Mouse (Mus musculus) forebrain, postnatal 0 days (tissue): ENCODE data around the gene Dnm3. TPM values are rescaled to one million over a fixed set of nuclear protein-coding genes. Genes with fewer than 3 reads are reported as not detected.

Experiments used
- ATAC-seq: fragments of 200-750 bp; cut with Nextera tagmentation; 2 replicates; pipeline ENCODE4 v1.8.0; 2017; ENCODE audit warnings: mild to moderate bottlenecking, moderate library complexity
- DNase-seq: peaks from one replicate; pipeline ENCODE4 v3.0.0-alpha.2; 2015
- H3K27ac ChIP-seq: fragments of 300-500 bp; sonication (generic); 2 replicates; pipeline ENCODE4 v1.5.1; 2014; ENCODE audit warnings: low read depth, mild to moderate bottlenecking, antibody characterized with exemption, low read length, moderate library complexity, mixed read lengths
- H3K27me3 ChIP-seq: fragments of 300-500 bp; sonication (generic); 2 replicates; pipeline ENCODE4 v1.6.1; 2014; ENCODE audit warnings: mild to moderate bottlenecking, low read length, mixed read lengths; ENCODE audit not compliant: insufficient read depth
- H3K36me3 ChIP-seq: fragments of 300-500 bp; sonication (generic); 2 replicates; pipeline ENCODE4 v1.6.1; 2014; ENCODE audit warnings: mild to moderate bottlenecking, moderate library complexity; ENCODE audit not compliant: insufficient read depth
- H3K4me1 ChIP-seq: fragments of 300-500 bp; sonication (generic); 2 replicates; pipeline ENCODE4 v1.6.1; 2014; ENCODE audit warnings: antibody characterized with exemption; ENCODE audit not compliant: insufficient read depth
- H3K4me2 ChIP-seq: fragments of 300-500 bp; sonication (generic); 2 replicates; pipeline ENCODE4 v1.6.1; 2014; ENCODE audit warnings: low read depth, mild to moderate bottlenecking, moderate library complexity
- H3K4me3 ChIP-seq: fragments of 300-500 bp; sonication (generic); 2 replicates; pipeline ENCODE4 v1.5.1; 2014; ENCODE audit warnings: low read depth, low read length, mixed read lengths
- H3K9ac ChIP-seq: fragments of 300-500 bp; sonication (generic); 2 replicates; pipeline ENCODE4 v1.6.1; 2014; ENCODE audit warnings: mild to moderate bottlenecking
- H3K9me3 ChIP-seq: fragments of 300-500 bp; sonication (generic); 2 replicates; pipeline ENCODE4 v1.6.1; 2016; ENCODE audit warnings: low read length
- CTCF ChIP-seq: sonication (generic); IDR thresholded peaks from 2 replicates; pipeline ENCODE4 v1.5.1; 2016; ENCODE audit warnings: antibody characterized with exemption, control low read depth, low read depth
- WGBS: fragments of 180-500 bp; shearing (Covaris S2); extraction: QIAGEN DNeasy Blood & Tissue Kit; methylation state at CpG from one replicate; pipeline ENCODE4 v1.1.7; 2014; 5-methylcytosine and 5-hydroxymethylcytosine counted together
- polyA plus RNA-seq: library from polyadenylated mRNA; unstranded; fragments of >200 nt; fragmentation: Nextera tagmentation; extraction: Ambion mirVana; gene quantifications from 2 replicates; pipeline ENCODE4 v1.2.1, GENCODE M21; 2015
- total RNA-seq: library from RNA; depleted of rRNA; stranded (reverse); fragments of >200 nt; gene quantifications from 2 replicates; pipeline ENCODE4 v1.2.3, GENCODE M21; 2014

Dnm3 gene
- total and polyA plus RNA-seq, 2 experiments from 2014 or later: 45.3 to 74.4 TPM

- Histone ChIP-seq H3K9me3 (no peaks in the 10 kb centered on the region), H3K27me3 (no peaks in the 10 kb centered on the region), H3K4me1 (no peaks in the 10 kb centered on the region), H3K4me3 (no peak overlapping the region), H3K4me2 (no peak overlapping the region), H3K36me3 (no peaks in the 10 kb centered on the region), H3K9ac (no peak overlapping the region), H3K27ac (no peak overlapping the region)
- WGBS: 32% methylated on average over 4 of the region's 4 CpGs
- TF ChIP-seq CTCF: no peak
- ATAC-seq (0 out of 2 replicates have a peak, but pooled peaks have one; percentile 10), DNase-seq (peak; percentile 40)
Observed at GRCm38 (mm10) chr1:162293732-162294571, 183.9 kb downstream of the Dnm3 start.

- no peak overlapping the region for H3K4me3 ChIP-seq
- no peak overlapping the region for H3K27ac ChIP-seq
- H3K27me3 ChIP-seq: no peaks in the 10 kb centered on the region
- ATAC-seq (no peak), DNase-seq (no peak)
- H3K4me2 ChIP-seq: no peak overlapping the region
- peak; percentile 20; the same call in 1 of the 2 replicates for TF ChIP-seq CTCF
- no peaks in the 10 kb centered on the region for H3K9me3 ChIP-seq
- H3K36me3 ChIP-seq: no peaks in the 10 kb centered on the region
- 50% methylated on average over 6 of the region's 6 CpGs for WGBS
- no peak overlapping the region for H3K9ac ChIP-seq
- H3K4me1 ChIP-seq: no peaks in the 10 kb centered on the region
Observed at GRCm38 (mm10) chr1:162286910-162287309, 190.9 kb downstream of the Dnm3 start.

- H3K36me3 ChIP-seq: no peaks in the 10 kb centered on the region
- DNase-seq (no peak), ATAC-seq (no peak; the same call in 1 of the 2 replicates)
- 45% methylated on average over 7 of the region's 7 CpGs for WGBS
- no peak overlapping the region for H3K9ac ChIP-seq
- H3K4me2 ChIP-seq: no peak overlapping the region
- H3K9me3 ChIP-seq: no peaks in the 10 kb centered on the region
- H3K4me1 ChIP-seq: no peaks in the 10 kb centered on the region
- H3K27me3 ChIP-seq: no peaks in the 10 kb centered on the region
- no peak overlapping the region for H3K27ac ChIP-seq
- H3K4me3 ChIP-seq: no peak overlapping the region
- no peak for TF ChIP-seq CTCF
Observed at GRCm38 (mm10) chr1:162281981-162282381, 195.9 kb downstream of the Dnm3 start.

GRCm38 (mm10) chr1:162280052-162280451 lies 197.8 kb downstream of the Dnm3 start:
- H3K4me1 ChIP-seq: no peaks in the 10 kb centered on the region
- no peaks in the 10 kb centered on the region for H3K9me3 ChIP-seq
- H3K4me2 ChIP-seq: no peak overlapping the region
- ATAC-seq: no peak
- no peaks in the 10 kb centered on the region for H3K27me3 ChIP-seq
- H3K27ac ChIP-seq: no peak overlapping the region
- WGBS: 93% methylated on average over 4 of the region's 4 CpGs
- DNase-seq: no peak
- no peak for TF ChIP-seq CTCF
- H3K9ac ChIP-seq: no peak overlapping the region
- H3K36me3 ChIP-seq: no peaks in the 10 kb centered on the region
- no peak overlapping the region for H3K4me3 ChIP-seq

GRCm38 (mm10) chr1:162276011-162276410 lies 201.8 kb downstream of the Dnm3 start:
- Histone ChIP-seq H3K9me3 (no peaks in the 10 kb centered on the region), H3K4me2 (no peak overlapping the region), H3K9ac (no peak overlapping the region), H3K4me1 (no peaks in the 10 kb centered on the region), H3K4me3 (no peak overlapping the region), H3K36me3 (no peaks in the 10 kb centered on the region), H3K27ac (no peak overlapping the region), H3K27me3 (no peaks in the 10 kb centered on the region)
- ATAC-seq: no peak
- DNase-seq: no peak
- WGBS: 100% methylated on average over 1 of the region's 1 CpGs
- peak; percentile 53 for TF ChIP-seq CTCF

GRCm38 (mm10) chr1:162274674-162275248 lies 203.1 kb downstream of the Dnm3 start:
- 82% methylated on average over 11 of the region's 11 CpGs for WGBS
- H3K27ac ChIP-seq: no peak overlapping the region
- peak; percentile 12; the same call in 1 of the 2 replicates for ATAC-seq
- H3K9ac ChIP-seq: no peak overlapping the region
- H3K4me3 ChIP-seq: no peak overlapping the region
- no peaks in the 10 kb centered on the region for H3K4me1 ChIP-seq
- H3K4me2 ChIP-seq: no peak overlapping the region
- H3K27me3 ChIP-seq: no peaks in the 10 kb centered on the region
- no peak for DNase-seq
- H3K36me3 ChIP-seq: no peaks in the 10 kb centered on the region
- H3K9me3 ChIP-seq: no peaks in the 10 kb centered on the region
- TF ChIP-seq CTCF: no peak

GRCm38 (mm10) chr1:162256912-162257607 lies 220.8 kb downstream of the Dnm3 start:
- no peaks in the 10 kb centered on the region for H3K9me3 ChIP-seq
- no peak overlapping the region for H3K4me3 ChIP-seq
- TF ChIP-seq CTCF: no peak
- H3K27me3 ChIP-seq: no peaks in the 10 kb centered on the region
- H3K36me3 ChIP-seq: no peaks in the 10 kb centered on the region
- no peak overlapping the region for H3K4me2 ChIP-seq
- ATAC-seq (no peak), DNase-seq (no peak)
- H3K9ac ChIP-seq: no peak overlapping the region
- no peaks in the 10 kb centered on the region for H3K4me1 ChIP-seq
- no peak overlapping the region for H3K27ac ChIP-seq
- WGBS: 79% methylated on average over 6 of the region's 6 CpGs
